ENCODE assay signal across 12 mouse cellular contexts in the genomic region with DNA sequence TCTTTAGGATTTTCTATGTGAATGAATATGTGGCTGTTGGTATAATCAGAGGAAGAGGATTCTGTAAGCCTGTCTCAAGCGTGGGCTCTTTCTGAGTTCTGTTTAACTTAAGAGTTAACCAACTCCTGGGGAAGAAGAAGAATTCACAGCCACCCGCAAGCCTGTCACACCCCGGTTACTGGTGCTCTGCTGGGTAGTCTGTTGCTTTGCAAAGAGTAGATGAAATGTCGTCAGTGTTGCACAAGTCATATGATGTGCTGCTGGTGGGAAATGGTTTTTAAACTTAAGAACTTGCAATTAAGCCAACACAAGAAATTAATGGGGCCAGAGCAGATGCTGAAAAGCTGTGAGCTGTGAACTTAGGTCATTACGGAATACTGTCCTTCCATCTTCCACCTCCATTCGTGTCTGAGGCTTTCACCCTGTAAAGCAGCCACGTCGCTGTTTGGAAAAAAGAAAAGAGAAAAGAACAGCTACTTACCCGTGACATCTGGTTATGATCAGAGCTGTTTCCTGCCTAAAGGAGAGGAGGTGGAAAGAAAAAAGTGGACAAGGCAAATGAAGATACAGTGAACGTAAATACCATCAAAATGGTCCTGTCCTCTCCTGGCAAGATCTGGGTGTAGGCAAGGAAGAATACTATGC. TPM values are rescaled to one million over a fixed set of nuclear protein-coding genes. Genes with fewer than 3 reads are reported as not detected.
A peak's percentile ranks its signal among the peaks of the same experiment; 100 is the strongest.
DNase-seq lines count a peak whose midpoint lies in the region; ATAC-seq and TF ChIP-seq lines count a peak whose summit lies in the region.
"Had no signal": no experiment of that assay in that cellular context is flagged by ENCODE, and none has a peak within 500 bp of the region (broad histone marks: within the 10 kb centered on the region; RNA-seq: fewer than 3 reads in every experiment).

No protein-coding gene starts in this region.

- peak overlapping the region; percentile 2 for H3K4me3 ChIP-seq in left cerebral cortex, adult 2 months
- H3K4me3 ChIP-seq in heart, embryonic 16.5 days (ENCODE audit: low read length): peak overlapping the region; percentile 38
- H3K4me3 ChIP-seq in forebrain, embryonic 15.5 days: no peak overlapping the region
- H3K4me3 ChIP-seq: lung, embryonic 15.5 days; neural tube, embryonic 12.5 days had no signal

- no peaks in the 10 kb centered on the region for H3K27me3 ChIP-seq in heart, embryonic 16.5 days (ENCODE audit: control insufficient read depth, insufficient read depth, low read length)
- no peaks in the 10 kb centered on the region for H3K27me3 ChIP-seq in forebrain, embryonic 15.5 days
- H3K27me3 ChIP-seq: lung, embryonic 15.5 days; neural tube, embryonic 12.5 days; Patski had no signal

- intact Hi-C loops in left cerebral cortex, adult 2 months (cut with DNase I): loop anchor here (5.0 kb wide), 1 partner anchor 128 kb away; no protein-coding TSS in a partner anchor

- peaks cover 6% of the 10 kb centered on the region for H3K4me1 ChIP-seq in heart, embryonic 16.5 days (ENCODE audit: control insufficient read depth, insufficient read depth, low read length)
- H3K4me1 ChIP-seq in forebrain, embryonic 15.5 days: no peaks in the 10 kb centered on the region
- H3K4me1 ChIP-seq: lung, embryonic 15.5 days had no signal

- 48% methylated on average over 10 of the region's 10 CpGs for WGBS in heart, embryonic 16.5 days
- 73% methylated on average over 10 of the region's 10 CpGs for WGBS in forebrain, embryonic 15.5 days

- peaks cover 16% of the 10 kb centered on the region for H3K36me3 ChIP-seq in heart, embryonic 16.5 days (ENCODE audit: control insufficient read depth, insufficient read depth)
- H3K36me3 ChIP-seq in forebrain, embryonic 15.5 days: peaks cover 20% of the 10 kb centered on the region

- no peaks in the 10 kb centered on the region for H3K9me3 ChIP-seq in heart, embryonic 16.5 days (replicated peaks; ENCODE audit: control insufficient read depth, low read length)
- H3K9me3 ChIP-seq in forebrain, embryonic 15.5 days: no peaks in the 10 kb centered on the region
- H3K9me3 ChIP-seq: lung, embryonic 15.5 days; neural tube, embryonic 12.5 days had no signal

- H3K9ac ChIP-seq in heart, embryonic 16.5 days (ENCODE audit: low read length): no peak overlapping the region
- H3K9ac ChIP-seq in forebrain, embryonic 15.5 days (replicated peaks): no peak overlapping the region
- H3K9ac ChIP-seq: lung, embryonic 15.5 days; neural tube, embryonic 12.5 days had no signal

- peak overlapping the region; percentile 72 for H3K27ac ChIP-seq in left cerebral cortex, adult 2 months
- H3K27ac ChIP-seq in heart, embryonic 16.5 days (ENCODE audit: low read length): peak overlapping the region; percentile 65; the same call in 1 of the 2 replicates
- no peak overlapping the region for H3K27ac ChIP-seq in forebrain, embryonic 15.5 days (replicated peaks)
- H3K27ac ChIP-seq: lung, embryonic 15.5 days; neural tube, embryonic 12.5 days had no signal

- H3K4me2 ChIP-seq in heart, embryonic 16.5 days (ENCODE audit: low read depth, low read length): peak overlapping the region; percentile 41
- no peak overlapping the region for H3K4me2 ChIP-seq in forebrain, embryonic 15.5 days (replicated peaks)
- H3K4me2 ChIP-seq: lung, embryonic 15.5 days; neural tube, embryonic 12.5 days had no signal

- DNase-seq in embryo, embryonic 10 days (ENCODE audit: low spot score): peak; percentile 33
- DNase-seq in embryo, embryonic 9.5 days (ENCODE audit: extremely low spot score): no peak
- no peak for DNase-seq in left cerebral cortex, adult 2 months (ENCODE audit: extremely low spot score in 1 of 2, low spot score in 2 of 2)
- no peak for DNase-seq in left cerebral cortex, adult 11 months (ENCODE audit: low spot score)
- DNase-seq in natural killer cell, adult 2 months (ENCODE audit: low spot score in 2 of 2): no peak

- no peak for TF ChIP-seq CTCF in left cerebral cortex, adult 2 months (IDR thresholded peaks at IDR 0.05)

- ATAC-seq in heart, embryonic 16.5 days (replicated peaks; ENCODE audit: extremely low read depth, insufficient read depth, low FRiP score): no peak
- 0 out of 2 replicates have a peak, but pooled peaks have one; percentile 20 for ATAC-seq in megakaryocyte progenitor cell, adult 5-6 weeks (replicated peaks; ENCODE audit: poor library complexity)
- no peak for ATAC-seq in forebrain, embryonic 15.5 days (replicated peaks)
- ATAC-seq: Patski had no signal

RNA-seq across cellular contexts. Expression of gene Ctsk, which starts 0.6 kb away (rescaled TPM):
- 1 to 10 TPM; 4.3 to 5.5 TPM for total RNA-seq in left cerebral cortex, adult 2 months (2021)
- 17.4 and 18.4 TPM in 2 replicates for polyA plus RNA-seq in heart, embryonic 16.5 days (2015; fragmentation: Nextera tagmentation; extraction: Ambion mirVana)
- 0.17 and 0.49 TPM in 2 replicates for total RNA-seq in megakaryocyte progenitor cell, adult 5-6 weeks (2015)
- total RNA-seq in megakaryocyte progenitor cell, adult 5-6 weeks (2017): not detected in 2 replicates
- polyA plus RNA-seq in forebrain, embryonic 15.5 days (2015; fragmentation: Nextera tagmentation; extraction: Ambion mirVana): 3.7 and 4.3 TPM in 2 replicates

RNA-seq across cellular contexts. Expression of gene Ctss, which starts 27.0 kb away (rescaled TPM):
- total RNA-seq in left cerebral cortex, adult 2 months (2021): 10 to 100 TPM; 55.2 to 56.9 TPM
- 18.8 and 22.8 TPM in 2 replicates for polyA plus RNA-seq in heart, embryonic 16.5 days (2015; fragmentation: Nextera tagmentation; extraction: Ambion mirVana)
- 43.7 and 64.7 TPM in 2 replicates for total RNA-seq in megakaryocyte progenitor cell, adult 5-6 weeks (2015)
- total RNA-seq in megakaryocyte progenitor cell, adult 5-6 weeks (2017): 73.6 and 105 TPM in 2 replicates
- polyA plus RNA-seq in forebrain, embryonic 15.5 days (2015; fragmentation: Nextera tagmentation; extraction: Ambion mirVana): 11.9 and 13.9 TPM in 2 replicates
- polyA plus RNA-seq: Patski had no signal

RNA-seq across cellular contexts. Expression of gene Hormad1, which starts 59.9 kb away (rescaled TPM):
- total RNA-seq in left cerebral cortex, adult 2 months (2021): not detected
- not detected in 2 replicates for polyA plus RNA-seq in heart, embryonic 16.5 days (2015; fragmentation: Nextera tagmentation; extraction: Ambion mirVana)
- total RNA-seq in megakaryocyte progenitor cell, adult 5-6 weeks (2015): not detected in 2 replicates
- not detected in 2 replicates for total RNA-seq in megakaryocyte progenitor cell, adult 5-6 weeks (2017)
- polyA plus RNA-seq in forebrain, embryonic 15.5 days (2015; fragmentation: Nextera tagmentation; extraction: Ambion mirVana): not detected in 2 replicates
- polyA plus RNA-seq: kidney, adult 2 months; neural tube, embryonic 12.5 days; Patski had no signal
